Mouse (Mus musculus) hindbrain, embryonic 11.5 days (tissue): Measurements from ENCODE around the gene Thap7. TPM values are rescaled to one million over a fixed set of nuclear protein-coding genes. Genes with fewer than 3 reads are reported as not detected.

ENCODE experiments used
- ATAC-seq: fragments of 200-750 bp; cut with Nextera tagmentation; 2 replicates; pipeline ENCODE4 v1.8.0; 2017; ENCODE audit warnings: mild to moderate bottlenecking, moderate TSS enrichment, moderate library complexity; ENCODE audit not compliant: low FRiP score
- DNase-seq: peaks from one replicate; pipeline ENCODE4 v3.0.0-alpha.2; 2015; ENCODE audit warnings: low spot score
- H3K27ac ChIP-seq: fragments of 300-500 bp; sonication (generic); 2 replicates; pipeline ENCODE4 v1.5.1; 2014; ENCODE audit warnings: mild to moderate bottlenecking, low read depth, low read length
- H3K27me3 ChIP-seq: fragments of 300-500 bp; sonication (generic); 2 replicates; pipeline ENCODE4 v1.6.1; 2014; ENCODE audit warnings: mild to moderate bottlenecking, low read length, moderate library complexity, mixed read lengths; ENCODE audit not compliant: control insufficient read depth, insufficient read depth
- H3K36me3 ChIP-seq: fragments of 300-500 bp; sonication (generic); 2 replicates; pipeline ENCODE4 v1.6.1; 2014; ENCODE audit warnings: mild to moderate bottlenecking, low read length, moderate library complexity, mixed read lengths; ENCODE audit not compliant: control insufficient read depth, insufficient read depth
- H3K4me1 ChIP-seq: fragments of 300-500 bp; sonication (generic); replicated peaks from 2 replicates; pipeline ENCODE4 v1.6.1; 2014; ENCODE audit warnings: low read length, mixed read lengths; ENCODE audit not compliant: control insufficient read depth, insufficient read depth
- H3K4me2 ChIP-seq: fragments of 300-500 bp; sonication (generic); replicated peaks from 2 replicates; pipeline ENCODE4 v1.6.1; 2014; ENCODE audit warnings: mild to moderate bottlenecking, low read depth, low read length
- H3K4me3 ChIP-seq: fragments of 300-500 bp; sonication (generic); 2 replicates; pipeline ENCODE4 v1.5.1; 2014; ENCODE audit warnings: low read depth, low read length
- H3K9ac ChIP-seq: fragments of 300-500 bp; sonication (generic); 2 replicates; pipeline ENCODE4 v1.6.1; 2014; ENCODE audit warnings: low read depth, low read length
- H3K9me3 ChIP-seq: fragments of 300-500 bp; sonication (generic); 2 replicates; pipeline ENCODE4 v1.6.1; 2016; ENCODE audit warnings: low read length; ENCODE audit not compliant: control insufficient read depth
- WGBS: fragments of 180-500 bp; shearing (Covaris S2); extraction: QIAGEN DNeasy Blood & Tissue Kit; methylation state at CpG from one replicate; pipeline ENCODE4 v1.1.7; 2014; 5-methylcytosine and 5-hydroxymethylcytosine counted together
- polyA plus RNA-seq: library from polyadenylated mRNA; unstranded; fragments of >200 nt; fragmentation: Nextera tagmentation; extraction: Ambion mirVana; gene quantifications from 2 replicates; pipeline ENCODE4 v1.2.1, GENCODE M21; 2014

The Thap7 gene
- polyA plus RNA-seq, 1 experiment from 2014 or later = 49.3 TPM

DNA sequence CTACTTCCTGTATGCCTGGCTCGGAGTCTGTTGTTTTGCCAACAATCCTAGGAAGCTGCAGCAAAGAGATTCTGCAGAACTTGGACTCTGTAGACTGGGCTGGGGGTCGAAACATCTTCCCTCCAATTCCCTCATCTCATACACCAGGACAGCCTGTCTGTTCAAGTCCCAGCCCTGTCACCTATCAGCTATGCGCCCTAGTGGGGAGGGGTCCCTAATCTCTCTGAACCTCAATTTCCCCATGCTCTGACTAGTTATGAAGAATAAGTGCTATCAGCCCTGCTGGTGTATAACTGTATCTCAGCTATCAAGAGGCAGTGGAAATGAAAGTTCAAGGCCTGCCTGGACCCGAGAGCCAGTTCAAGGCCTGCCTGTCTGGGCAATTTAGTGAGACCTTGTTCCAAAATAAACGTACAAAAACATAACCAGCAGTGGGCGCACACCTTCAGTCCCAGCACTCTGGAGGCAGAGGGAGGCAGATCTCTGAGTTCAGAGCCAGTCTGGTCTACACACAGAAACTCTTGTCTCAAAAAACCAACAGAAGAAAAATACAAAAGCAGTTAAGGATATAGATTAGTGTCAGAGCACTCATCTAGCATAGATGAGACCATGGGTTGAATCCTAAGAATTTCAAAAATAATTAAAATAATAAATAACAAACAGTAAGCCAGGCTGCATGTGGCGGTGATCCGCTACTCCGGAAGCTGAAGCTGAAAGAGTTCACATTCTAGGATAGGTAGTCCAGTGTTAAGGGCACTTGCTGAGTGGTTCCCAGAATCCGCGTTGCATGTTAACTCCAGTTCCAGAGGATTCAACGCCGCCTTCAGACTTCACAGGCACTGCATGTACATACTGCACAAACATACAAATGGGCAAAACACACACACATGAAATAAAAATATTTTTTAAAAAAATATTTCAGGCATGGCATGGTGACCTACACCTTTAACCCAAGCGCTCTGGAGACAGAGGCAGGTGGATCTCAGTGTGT is 42.2 kb downstream of the Thap7 start:
- 0 out of 2 replicates have a peak, but pooled peaks cover 3% of the 10 kb centered on the region for H3K36me3 ChIP-seq
- no peaks in the 10 kb centered on the region for H3K9me3 ChIP-seq
- H3K4me1 ChIP-seq = 0 out of 2 replicates have a peak, but pooled peaks cover 2% of the 10 kb centered on the region
- peaks cover 10% of the 10 kb centered on the region for H3K27me3 ChIP-seq
- H3K27ac ChIP-seq = no peak overlapping the region
- ATAC-seq (peak; percentile 46), DNase-seq (peak; percentile 31)
- H3K4me2 ChIP-seq = peak overlapping the region; percentile 86
- WGBS = 48% methylated on average over 14 of the region's 14 CpGs
- H3K4me3 ChIP-seq = peak overlapping the region; percentile 41
- no peak overlapping the region for H3K9ac ChIP-seq

DNA sequence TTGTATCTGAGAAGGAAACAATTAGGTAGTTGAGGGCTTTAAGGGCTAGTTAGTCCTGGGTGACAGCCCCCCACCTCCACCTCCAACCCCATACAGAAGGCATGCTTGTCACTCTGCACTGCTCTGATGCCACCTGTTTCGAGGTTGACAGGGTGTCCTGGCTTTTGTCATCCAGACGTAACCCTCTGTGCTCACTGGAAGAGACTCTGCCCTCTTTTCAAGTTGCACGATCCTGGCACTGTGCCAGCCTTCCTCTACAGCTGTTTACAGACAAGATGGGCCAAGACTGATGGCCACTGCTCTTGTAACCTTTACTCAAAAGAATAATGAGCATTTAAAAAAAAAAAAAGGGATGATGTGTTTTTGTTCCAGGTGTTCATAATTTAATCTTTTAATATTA is 44.4 kb downstream of the Thap7 start:
- Histone ChIP-seq H3K9me3 (no peaks in the 10 kb centered on the region), H3K4me1 (0 out of 2 replicates have a peak, but pooled peaks cover 2% of the 10 kb centered on the region), H3K9ac (no peak overlapping the region), H3K27me3 (peaks cover 10% of the 10 kb centered on the region), H3K4me3 (no peak overlapping the region), H3K27ac (no peak overlapping the region), H3K4me2 (no peak overlapping the region), H3K36me3 (0 out of 2 replicates have a peak, but pooled peaks cover 6% of the 10 kb centered on the region)
- DNase-seq (no peak), ATAC-seq (no peak)
- WGBS = 71% methylated on average over 3 of the region's 3 CpGs

- DNase-seq (no peak), ATAC-seq (no peak)
- Histone ChIP-seq H3K27me3 (no peaks in the 10 kb centered on the region), H3K9ac (no peak overlapping the region), H3K36me3 (0 out of 2 replicates have a peak, but pooled peaks cover 6% of the 10 kb centered on the region), H3K4me1 (no peaks in the 10 kb centered on the region), H3K4me3 (no peak overlapping the region), H3K27ac (no peak overlapping the region), H3K4me2 (no peak overlapping the region), H3K9me3 (no peaks in the 10 kb centered on the region)
- 88% methylated on average over 2 of the region's 2 CpGs for WGBS
Measured at GRCm38 (mm10) chr16:17481465-17481864, 49.5 kb downstream of the Thap7 start.

- H3K27ac ChIP-seq = no peak overlapping the region
- ATAC-seq (no peak), DNase-seq (no peak)
- no peak overlapping the region for H3K9ac ChIP-seq
- no peaks in the 10 kb centered on the region for H3K27me3 ChIP-seq
- no peak overlapping the region for H3K4me2 ChIP-seq
- WGBS = 89% methylated on average over 4 of the region's 4 CpGs
- no peaks in the 10 kb centered on the region for H3K4me1 ChIP-seq
- 0 out of 2 replicates have a peak, but pooled peaks cover 4% of the 10 kb centered on the region for H3K36me3 ChIP-seq
- H3K4me3 ChIP-seq = no peak overlapping the region
- H3K9me3 ChIP-seq = no peaks in the 10 kb centered on the region
Measured at GRCm38 (mm10) chr16:17478331-17478943, 52.5 kb downstream of the Thap7 start.

Other genes starting within 250 kb of the Thap7 start
- gene Serpind1, start 199.8 kb downstream of the Thap7 start, polyA plus RNA-seq = 0.24 and 0.74 TPM in 2 replicates
- 8.3 and 9.0 TPM in 2 replicates for gene Snap29, start 125.2 kb downstream of the Thap7 start, polyA plus RNA-seq
- gene Pi4ka, start 124.8 kb downstream of the Thap7 start, polyA plus RNA-seq = 43.4 and 45.3 TPM in 2 replicates
- gene Crkl, start 79.1 kb downstream of the Thap7 start, polyA plus RNA-seq = 79.1 and 87.5 TPM in 2 replicates
- gene Aifm3, start 41.5 kb downstream of the Thap7 start, polyA plus RNA-seq = 2.5 and 2.6 TPM in 2 replicates
- 85.3 and 85.8 TPM in 2 replicates for gene Lztr1, start 22.4 kb downstream of the Thap7 start, polyA plus RNA-seq
- gene Lrrc74b, start 30.1 kb upstream of the Thap7 start, polyA plus RNA-seq = 0.52 and 1.1 TPM in 2 replicates
- gene P2rx6, start 30.7 kb upstream of the Thap7 start, polyA plus RNA-seq = 0.49 and 0.63 TPM in 2 replicates
- 1.9 and 2.1 TPM in 2 replicates for gene Slc7a4, start 52.1 kb upstream of the Thap7 start, polyA plus RNA-seq
- gene Smpd4, start 88.2 kb upstream of the Thap7 start, polyA plus RNA-seq = 39.1 and 40.9 TPM in 2 replicates
- gene Ccdc74a, start 115.3 kb upstream of the Thap7 start, polyA plus RNA-seq = 4.4 and 5.9 TPM in 2 replicates
- 34.2 and 42.8 TPM in 2 replicates for gene Med15, start 201.8 kb upstream of the Thap7 start, polyA plus RNA-seq
- gene Klhl22, start 228.5 kb upstream of the Thap7 start, polyA plus RNA-seq = 44.8 and 45.0 TPM in 2 replicates